Mouse (Mus musculus) telencephalon, adult 2 months (tissue): ENCODE measurements at regions not wholly inside any gene's neighbourhood (a gene's known extent, or its start where the extent isn't known, plus 50 kb on each side); places are given as distances from the start of the nearest gene placed in this dataset.

ENCODE experiments used
- DNase-seq: peaks from one replicate; pipeline ENCODE4 v3.0.0-alpha.2; 2011; ENCODE audit warnings: low read depth, low spot score

GRCm38 (mm10) chr9:79109611-79110010 is 494.3 kb downstream of the Cd109 start:
- DNase-seq, result peak; percentile 19

DNA sequence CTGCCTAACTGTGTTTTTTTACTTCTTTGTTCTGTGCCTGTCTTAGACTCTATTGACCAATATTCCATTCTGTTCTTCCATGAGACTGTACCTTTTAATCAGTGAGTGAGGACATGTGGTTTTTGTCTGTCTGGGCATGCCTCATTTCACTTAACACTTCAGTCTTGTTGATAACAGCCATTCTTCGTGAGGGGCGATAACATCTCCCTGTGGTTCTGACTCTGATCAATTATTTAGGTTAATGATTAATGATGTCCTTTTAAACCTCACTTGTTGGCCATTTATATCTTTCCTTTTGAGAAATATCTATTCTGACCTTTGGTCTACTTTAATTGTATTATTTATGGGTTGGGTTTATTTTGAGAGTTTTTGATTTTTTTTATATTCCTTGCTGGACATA is 496.0 kb downstream of the Cd109 start:
- no peak for DNase-seq

- no peak for DNase-seq
Measured at GRCm38 (mm10) chr9:79140970-79141369, 525.6 kb downstream of the Cd109 start.

DNA sequence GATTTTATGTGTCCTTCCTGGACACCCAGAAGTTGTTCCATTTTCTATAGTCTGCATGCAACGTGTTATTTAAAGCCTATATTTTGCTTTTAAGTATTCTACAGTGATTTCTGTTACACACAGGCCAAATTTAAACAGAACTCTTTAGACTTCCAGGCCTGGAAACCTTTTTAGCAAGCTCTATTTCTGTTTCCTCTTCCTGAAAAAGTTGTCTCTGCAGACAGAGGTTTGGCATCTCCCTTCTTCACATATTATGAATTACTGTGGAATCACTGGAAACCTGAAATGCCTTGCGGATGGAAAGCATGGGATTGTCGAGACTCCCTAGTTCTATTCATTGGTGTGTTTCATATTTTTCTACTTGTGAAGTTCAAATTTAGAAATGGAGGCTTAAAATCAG is 530.7 kb downstream of the Cd109 start:
- peak; percentile 22 for DNase-seq

DNA sequence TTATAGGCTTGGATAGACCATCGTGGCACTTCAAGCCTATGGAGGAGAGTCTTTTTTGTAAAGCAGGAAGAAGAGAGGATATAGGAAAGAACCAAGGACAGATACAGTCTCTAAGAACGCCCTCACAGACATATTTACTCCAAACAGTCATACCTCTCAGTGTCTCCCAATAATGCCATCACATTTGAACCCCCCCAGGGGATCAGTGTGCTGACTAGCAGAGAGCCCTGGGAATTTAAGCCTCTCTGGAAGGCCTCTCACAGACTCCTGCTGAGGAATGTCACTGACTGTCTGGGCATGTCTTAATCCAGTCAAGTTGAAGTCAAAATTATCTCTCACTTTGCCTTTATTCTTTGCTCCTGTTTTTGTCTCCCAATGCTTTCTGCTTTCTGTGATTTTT is 550.2 kb downstream of the Cd109 start:
- DNase-seq, result no peak

GRCm38 (mm10) chr9:79173036-79173435 is 545.6 kb downstream of the Col12a1 start:
- DNase-seq, result no peak

- no peak for DNase-seq
Measured at GRCm38 (mm10) chr9:79179954-79180353, 538.7 kb downstream of the Col12a1 start.

GRCm38 (mm10) chr9:79195420-79195819 is 523.2 kb downstream of the Col12a1 start:
- DNase-seq, result no peak

DNA sequence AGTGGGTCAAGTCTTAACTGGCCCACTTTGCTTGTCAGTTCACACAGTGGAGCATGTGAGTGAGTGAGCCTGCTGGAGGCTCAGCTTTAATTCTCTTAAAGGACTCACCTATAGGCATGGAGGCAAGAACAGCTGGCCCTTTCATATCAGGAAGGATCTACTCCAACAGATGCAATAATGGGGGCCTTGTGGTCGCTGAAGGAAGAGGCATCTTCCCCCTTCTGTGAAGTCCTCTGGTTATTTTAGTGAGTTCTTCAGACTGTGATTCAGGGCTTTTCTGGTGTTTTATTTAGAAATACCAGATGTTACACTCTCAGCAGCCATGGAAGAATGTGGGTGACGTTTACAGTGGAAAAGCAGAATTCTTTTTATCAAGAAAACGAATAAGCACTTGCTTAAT is 516.9 kb downstream of the Col12a1 start:
- peak; percentile 50 for DNase-seq

DNA sequence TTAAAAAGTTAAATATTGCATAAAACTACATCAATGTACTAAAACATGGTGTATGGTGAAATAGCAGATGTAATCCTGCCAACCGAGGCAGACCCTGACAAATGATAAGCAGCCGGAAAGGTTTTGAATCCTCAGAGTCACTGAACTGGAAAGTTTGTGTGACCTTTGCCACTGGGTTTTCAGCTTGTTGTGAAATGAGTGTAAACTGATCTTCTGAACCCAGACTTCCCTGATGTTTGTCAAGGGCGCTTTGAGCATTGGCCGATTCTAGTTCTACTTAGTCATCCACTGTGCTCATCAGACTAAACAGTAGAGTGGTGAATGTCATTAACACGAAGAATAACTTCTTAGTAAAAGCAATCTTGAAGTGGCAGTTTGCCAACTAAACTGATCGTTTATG is 505.3 kb downstream of the Col12a1 start:
- DNase-seq, result no peak

GRCm38 (mm10) chr9:79215986-79216385 is 502.6 kb downstream of the Col12a1 start:
- DNase-seq, result peak; percentile 42

DNA sequence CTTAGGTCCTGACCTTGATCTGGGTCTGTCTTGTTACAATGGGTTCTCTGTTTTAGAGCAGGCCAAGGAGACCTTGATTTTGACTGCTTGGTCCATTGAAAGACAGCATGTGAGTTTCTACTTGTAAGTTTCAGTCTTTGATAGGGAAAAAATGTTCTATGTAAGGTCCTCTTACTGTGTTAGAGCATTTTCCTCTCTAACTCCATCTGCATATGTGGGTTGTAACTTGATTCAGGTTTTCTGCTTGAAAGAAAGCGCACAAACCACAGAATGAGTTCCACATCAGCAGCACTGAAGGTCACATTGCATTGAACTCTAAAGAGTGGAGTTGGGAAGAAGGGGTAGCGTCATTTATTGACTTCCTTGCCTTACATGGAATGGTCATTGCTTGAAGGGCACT is 502.2 kb downstream of the Col12a1 start:
- DNase-seq, result no peak

DNA sequence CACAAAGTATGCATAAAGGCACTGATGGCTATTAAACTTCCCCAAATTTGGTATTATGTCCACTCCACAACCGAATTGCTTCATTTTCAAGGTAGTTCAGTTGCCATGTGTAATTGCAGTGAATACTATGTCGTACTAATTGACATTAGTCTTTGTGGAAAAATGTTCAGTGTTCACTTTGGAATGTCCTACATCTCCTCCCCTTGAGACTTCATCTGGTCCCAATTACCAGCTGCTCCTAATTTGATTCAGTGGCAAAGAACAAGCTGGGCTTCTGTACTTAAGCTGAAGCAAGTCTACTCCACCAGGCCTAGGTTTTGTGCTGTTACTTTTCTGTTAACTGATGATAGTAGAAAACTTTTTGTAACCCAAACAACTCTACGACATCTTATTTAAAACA is 485.6 kb downstream of the Col12a1 start:
- no peak for DNase-seq

DNA sequence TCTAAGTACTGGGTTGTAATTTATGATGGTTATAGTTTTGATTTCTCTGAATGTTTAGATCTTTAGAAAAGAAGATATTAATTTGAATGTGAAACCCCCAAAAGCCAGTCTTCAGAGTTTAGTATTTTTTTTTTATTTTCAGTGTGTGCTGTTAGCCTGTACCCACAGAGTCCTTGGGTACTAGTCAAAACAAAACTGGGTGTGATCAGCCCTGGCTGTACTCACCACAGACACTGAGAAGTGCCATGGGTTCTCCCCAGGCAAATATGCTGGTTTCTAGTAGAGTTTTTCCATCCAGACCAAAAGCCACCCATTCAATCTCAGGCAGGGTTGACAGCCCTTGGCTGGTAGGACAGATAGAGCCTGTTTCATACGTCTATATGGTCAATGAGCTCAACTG is 484.9 kb downstream of the Col12a1 start:
- DNase-seq, result no peak

DNA sequence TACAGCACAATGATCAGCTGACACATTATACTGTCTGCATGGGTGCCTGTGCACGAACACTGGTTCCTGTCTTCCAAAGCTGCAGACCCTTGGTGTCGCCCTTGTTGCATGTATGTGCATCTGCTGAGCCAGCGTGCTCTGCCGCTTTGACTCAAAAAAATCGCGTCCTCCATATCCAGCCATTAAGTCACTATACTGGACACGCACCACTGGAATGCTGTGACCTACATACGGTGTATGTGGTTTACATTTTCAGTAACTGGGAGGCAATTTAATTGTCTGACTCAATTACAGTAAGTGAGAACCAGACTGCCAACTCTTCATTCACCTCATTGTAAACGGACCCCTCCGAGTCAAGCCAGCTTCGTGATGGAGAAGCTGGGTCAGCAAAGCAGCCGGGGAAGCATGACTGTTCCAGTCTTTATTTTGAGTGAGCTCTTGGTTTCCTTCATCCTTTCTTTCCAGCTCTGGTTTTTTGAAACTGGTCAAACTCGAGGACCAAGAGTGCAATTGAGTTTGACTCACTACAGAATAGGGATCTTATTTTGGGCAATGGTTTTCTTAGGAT is 448.9 kb downstream of the Col12a1 start:
- DNase-seq, result no peak

GRCm38 (mm10) chr9:79270256-79270655 is 448.4 kb downstream of the Col12a1 start:
- DNase-seq, result no peak

- no peak for DNase-seq
Measured at GRCm38 (mm10) chr9:79287849-79288248, 430.8 kb downstream of the Col12a1 start.

DNA sequence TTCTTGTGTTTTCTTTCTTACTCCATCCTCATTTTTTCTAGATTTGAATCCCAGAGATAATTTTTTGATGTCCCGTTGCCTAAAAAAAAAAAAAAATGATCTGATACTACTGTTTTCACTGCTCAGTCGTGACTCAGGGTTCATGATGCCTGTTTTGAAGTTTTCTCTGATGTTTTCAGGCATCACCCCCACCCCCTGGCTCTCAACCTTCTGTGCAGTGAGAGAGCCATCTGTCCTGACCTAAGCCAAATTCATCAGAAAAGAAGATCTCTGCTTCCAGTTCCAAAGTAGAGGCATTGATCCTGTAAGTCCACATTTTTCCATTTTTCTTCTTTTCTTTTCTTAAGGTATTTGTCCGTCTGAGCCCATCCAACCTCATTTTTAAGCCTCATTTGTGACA is 423.3 kb downstream of the Col12a1 start:
- no peak for DNase-seq

DNA sequence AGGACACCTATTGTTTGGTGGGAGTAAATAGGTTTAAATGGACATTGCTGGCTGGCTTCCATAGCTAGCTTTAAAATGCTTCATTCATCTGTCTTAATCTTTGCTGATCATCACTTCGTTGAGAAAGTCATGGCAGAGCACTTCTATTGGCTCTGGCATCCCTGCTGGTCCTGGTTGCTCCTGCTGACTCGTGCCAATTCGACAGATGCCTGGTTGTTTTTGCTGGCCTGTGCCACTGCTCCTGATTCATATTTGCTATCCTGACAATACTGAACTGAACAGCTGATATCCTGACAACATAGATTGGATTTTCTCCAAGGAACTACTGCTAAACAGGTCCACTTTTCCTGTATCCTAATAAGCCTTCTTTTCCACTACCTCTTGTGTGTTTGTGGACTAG is 417.1 kb downstream of the Col12a1 start:
- peak; percentile 15 for DNase-seq

DNA sequence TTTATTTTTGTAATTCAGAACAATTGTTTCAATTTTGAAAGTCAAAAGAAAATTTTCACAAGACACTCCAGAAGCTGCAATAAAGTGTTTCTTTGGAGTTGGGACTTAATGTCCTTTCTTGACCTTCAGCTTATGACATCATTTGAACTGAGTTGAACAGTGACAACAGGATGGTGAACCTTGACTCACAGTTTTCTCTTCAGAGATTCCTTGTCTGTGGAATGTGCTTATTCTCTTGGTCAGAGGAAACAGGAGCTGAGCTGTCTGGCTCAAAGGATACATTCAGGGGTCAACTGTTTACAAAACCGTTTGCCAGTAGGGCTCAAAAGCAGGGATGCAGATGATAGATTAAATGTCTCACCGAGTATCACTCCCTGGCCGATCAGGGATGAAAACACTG is 408.0 kb downstream of the Col12a1 start:
- DNase-seq, result no peak

DNA sequence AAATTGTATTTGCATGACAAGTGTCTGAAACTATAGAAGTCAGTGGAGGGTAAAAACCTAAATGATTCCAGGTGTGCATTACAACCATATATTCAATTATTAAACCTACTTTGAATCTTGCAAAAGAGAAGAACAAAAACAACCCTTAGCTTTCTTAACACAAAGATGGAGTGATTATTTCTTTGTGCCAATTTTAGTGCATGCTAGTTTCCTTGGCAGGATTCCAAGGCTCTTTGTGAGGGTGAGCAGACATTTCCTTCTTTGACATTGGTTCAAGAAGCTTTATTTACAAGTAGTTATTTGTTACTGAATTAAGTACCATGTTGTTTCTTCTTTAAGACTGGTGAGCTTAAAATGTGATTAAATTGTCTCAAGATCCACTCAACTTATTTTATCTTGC is 401.2 kb downstream of the Col12a1 start:
- no peak for DNase-seq

DNA sequence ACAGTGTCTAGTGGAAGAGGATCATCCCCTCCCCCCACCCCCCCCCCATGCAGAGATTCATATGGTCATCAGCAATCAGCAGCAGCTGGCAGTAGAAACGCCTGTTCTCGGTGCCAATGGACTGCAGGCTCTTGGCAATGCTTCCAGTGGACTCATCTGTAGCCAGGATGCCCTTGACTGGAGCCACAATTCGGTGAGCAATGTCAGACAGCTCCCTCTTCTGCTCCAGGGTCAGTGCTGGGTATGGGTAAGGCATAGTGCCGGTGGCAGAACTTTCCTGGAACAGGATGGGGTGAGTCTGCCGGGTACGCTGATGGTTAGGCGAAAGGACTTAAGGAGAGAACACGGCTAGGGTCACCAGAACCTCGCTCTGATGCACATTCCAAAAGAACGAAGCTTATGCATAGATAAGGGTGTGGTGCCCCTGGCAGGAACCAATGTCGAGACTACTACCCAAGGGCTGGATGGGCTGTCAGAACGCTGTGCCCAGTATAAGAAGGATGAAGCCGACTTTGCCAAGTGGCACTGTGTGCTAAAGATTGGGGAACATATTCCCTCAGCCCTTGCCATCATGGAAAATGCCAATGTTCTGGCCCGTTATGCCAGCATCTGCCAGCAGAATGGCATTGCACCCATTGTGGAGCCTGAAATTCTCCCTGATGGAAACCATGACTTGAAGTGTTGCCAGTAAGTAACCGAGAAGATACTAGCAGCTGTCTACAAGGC is 372.1 kb downstream of the Col12a1 start:
- DNase-seq, result no peak

GRCm38 (mm10) chr9:79392020-79392419 is 326.6 kb downstream of the Col12a1 start:
- DNase-seq, result peak; percentile 32

- DNase-seq, result no peak
Measured at GRCm38 (mm10) chr9:79414989-79415388, 303.6 kb downstream of the Col12a1 start.
